Mouse (Mus musculus) liver, postnatal 0 days (tissue): ENCODE results near the gene Rasgef1b. TPM values are rescaled to one million over a fixed set of nuclear protein-coding genes. Genes with fewer than 3 reads are reported as not detected.

Experiments
- ATAC-seq: fragments of 200-750 bp; cut with Nextera tagmentation; 2 replicates; pipeline ENCODE4 v1.8.0; 2017; ENCODE audit warnings: mild to moderate bottlenecking, moderate library complexity
- DNase-seq: peaks from one replicate; pipeline ENCODE4 v3.0.0-alpha.2; 2016
- H3K27ac ChIP-seq: fragments of 300-500 bp; sonication (generic); 2 replicates; pipeline ENCODE4 v1.5.1; 2014; ENCODE audit warnings: antibody characterized with exemption, moderate library complexity, mild to moderate bottlenecking, low read depth
- H3K27me3 ChIP-seq: fragments of 300-500 bp; sonication (generic); 2 replicates; pipeline ENCODE4 v1.6.1; 2014; ENCODE audit warnings: low read length, control low read depth, mixed read lengths; ENCODE audit not compliant: insufficient read depth
- H3K36me3 ChIP-seq: fragments of 300-500 bp; sonication (generic); replicated peaks from 2 replicates; pipeline ENCODE4 v1.6.1; 2014; ENCODE audit warnings: mild to moderate bottlenecking, control low read depth, low read length, moderate library complexity, mixed read lengths; ENCODE audit not compliant: insufficient read depth
- H3K4me1 ChIP-seq: fragments of 300-500 bp; sonication (generic); 2 replicates; pipeline ENCODE4 v1.6.1; 2014; ENCODE audit warnings: antibody characterized with exemption, mild to moderate bottlenecking, control low read depth; ENCODE audit not compliant: insufficient read depth
- H3K4me2 ChIP-seq: fragments of 300-500 bp; sonication (generic); 2 replicates; pipeline ENCODE4 v1.6.1; 2014; ENCODE audit warnings: low read depth, mild to moderate bottlenecking, low read length, moderate library complexity, mixed read lengths
- H3K4me3 ChIP-seq: fragments of 300-500 bp; sonication (generic); 2 replicates; pipeline ENCODE4 v1.5.1; 2014; ENCODE audit warnings: low read depth, low read length
- H3K9ac ChIP-seq: fragments of 300-500 bp; sonication (generic); replicated peaks from 2 replicates; pipeline ENCODE4 v1.6.1; 2014; ENCODE audit warnings: mild to moderate bottlenecking, moderate library complexity
- H3K9me3 ChIP-seq: fragments of 300-500 bp; sonication (generic); 2 replicates; pipeline ENCODE4 v1.6.1; 2016; ENCODE audit warnings: mild to moderate bottlenecking, control low read depth, low read length, mixed read lengths
- CTCF ChIP-seq: sonication (generic); IDR thresholded peaks from 2 replicates; pipeline ENCODE4 v1.5.1; 2016; ENCODE audit warnings: antibody characterized with exemption, low read depth
- EP300 ChIP-seq: IDR thresholded peaks from 2 replicates; pipeline ENCODE4 v1.6.1; 2016; ENCODE audit warnings: antibody characterized with exemption, low read depth, mild to moderate bottlenecking
- WGBS: fragments of 180-500 bp; shearing (Covaris S2); extraction: QIAGEN DNeasy Blood & Tissue Kit; methylation state at CpG from one replicate; pipeline ENCODE4 v1.1.7; 2014; ENCODE audit not compliant: insufficient replicate concordance; 5-methylcytosine and 5-hydroxymethylcytosine counted together
- polyA plus RNA-seq: library from polyadenylated mRNA; unstranded; fragments of >200 nt; fragmentation: Nextera tagmentation; extraction: Ambion mirVana; gene quantifications from 2 replicates; pipeline ENCODE4 v1.2.1, GENCODE M21; 2015

Rasgef1b gene
- polyA plus RNA-seq, 1 experiment from 2014 or later, result 11.8 TPM

DNA sequence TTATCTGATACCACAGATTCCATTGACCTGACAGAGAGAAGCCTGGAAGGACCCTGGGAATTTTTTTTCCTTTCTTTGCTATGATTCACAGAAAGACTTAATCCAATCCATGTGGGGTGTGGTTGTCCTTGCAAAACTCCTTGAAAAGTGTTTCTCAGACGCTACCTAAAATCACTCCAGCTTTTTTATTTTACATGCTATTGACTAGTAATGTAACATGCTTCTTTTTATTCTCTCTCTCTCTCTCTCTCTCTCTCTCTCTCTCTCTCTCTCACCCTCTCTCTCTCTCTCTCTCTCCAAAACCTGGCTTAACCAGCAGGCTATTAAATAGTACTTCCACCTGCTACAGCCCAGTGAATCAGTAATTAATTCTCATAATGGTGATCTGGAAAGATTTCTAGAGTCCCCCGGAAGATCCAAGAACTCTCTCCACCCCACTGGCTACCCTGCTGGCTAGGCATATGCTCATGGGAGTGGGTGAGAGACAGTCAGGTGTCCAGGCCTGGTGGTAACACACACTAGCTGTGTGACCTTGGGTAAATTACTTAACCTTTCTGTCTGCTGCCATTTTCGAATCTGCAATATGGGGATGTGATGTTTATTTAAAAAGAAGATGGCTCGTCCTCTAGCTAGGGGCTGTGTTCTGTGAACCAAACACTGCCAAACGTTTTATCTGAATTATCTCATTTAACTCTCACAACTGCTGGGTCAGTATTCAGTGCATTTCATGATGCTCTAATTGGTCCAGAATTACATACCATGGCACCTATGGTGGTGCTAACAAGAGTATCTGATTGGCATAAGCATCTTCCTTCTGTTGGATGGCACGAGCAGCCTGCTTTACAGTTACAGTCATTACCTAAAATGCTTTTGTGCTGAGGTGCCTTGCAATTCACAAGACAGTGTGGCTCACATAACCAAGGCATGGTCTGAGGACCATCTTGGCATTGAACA lies 248.5 kb downstream of the Rasgef1b start:
- H3K27ac ChIP-seq, result no peak overlapping the region
- no peaks in the 10 kb centered on the region for H3K9me3 ChIP-seq
- WGBS, result 70% methylated on average over 6 of the region's 6 CpGs
- ATAC-seq (no peak), DNase-seq (no peak)
- no peak overlapping the region; the same call in 1 of the 2 replicates for H3K4me2 ChIP-seq
- H3K4me3 ChIP-seq, result no peak overlapping the region
- H3K9ac ChIP-seq, result peak overlapping the region; percentile 3; the same call in 1 of the 2 replicates
- no peaks in the 10 kb centered on the region for H3K27me3 ChIP-seq
- peaks cover 22% of the 10 kb centered on the region for H3K4me1 ChIP-seq
- TF ChIP-seq CTCF, result no peak
- TF ChIP-seq EP300, result no peak
- H3K36me3 ChIP-seq, result no peaks in the 10 kb centered on the region

DNA sequence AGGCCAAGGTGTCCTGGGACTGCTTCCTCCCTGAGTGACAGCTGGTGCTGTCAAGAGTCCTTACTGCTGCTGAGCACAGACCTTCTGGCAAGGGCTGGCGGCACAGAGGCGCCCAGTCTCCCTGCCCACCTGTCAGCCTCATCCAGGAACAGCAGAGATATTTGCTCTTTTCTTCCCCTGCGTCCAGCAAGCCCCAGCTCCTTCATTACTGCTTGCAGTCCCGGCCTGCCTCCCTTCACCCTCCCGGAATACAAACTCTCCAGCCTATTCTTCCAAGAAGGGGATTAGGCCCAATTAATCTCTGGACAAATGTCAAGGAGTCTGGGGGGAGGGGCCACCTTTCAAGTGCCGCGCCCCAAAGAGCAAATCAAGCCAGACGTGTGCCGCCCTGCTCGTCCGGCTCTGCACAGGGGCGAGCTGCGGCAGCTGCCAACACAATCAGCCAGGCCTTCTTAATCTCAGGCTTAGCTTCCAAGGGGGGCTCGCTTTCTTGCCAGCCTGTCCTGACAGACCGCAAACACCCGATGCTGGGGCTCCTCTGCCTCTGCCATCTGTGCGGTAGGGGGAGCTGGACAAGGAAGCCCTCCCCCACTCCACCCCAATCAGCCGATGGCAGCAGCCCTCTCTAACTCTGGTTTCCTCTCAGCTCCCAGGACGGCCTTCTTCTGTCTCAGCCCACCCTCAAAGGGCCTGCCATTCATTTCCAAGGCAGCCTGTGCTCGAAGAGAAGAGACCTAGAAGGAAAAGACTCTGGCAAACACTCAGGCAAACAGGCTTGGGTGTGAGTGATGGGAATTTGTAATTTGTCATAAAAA lies 249.4 kb downstream of the Rasgef1b start:
- ATAC-seq, result peak; percentile 66
- Histone ChIP-seq H3K9ac (peak overlapping the region; percentile 3; the same call in 1 of the 2 replicates), H3K27me3 (no peaks in the 10 kb centered on the region), H3K4me1 (peaks cover 22% of the 10 kb centered on the region), H3K4me2 (peak overlapping the region; percentile 65), H3K27ac (no peak overlapping the region), H3K36me3 (no peaks in the 10 kb centered on the region), H3K9me3 (no peaks in the 10 kb centered on the region), H3K4me3 (peak overlapping the region; percentile 8; the same call in 1 of the 2 replicates)
- WGBS, result 11% methylated on average over 20 of the region's 20 CpGs
- DNase-seq, result peak; percentile 47
- peak; percentile 18 for TF ChIP-seq CTCF
- TF ChIP-seq EP300, result no peak

DNA sequence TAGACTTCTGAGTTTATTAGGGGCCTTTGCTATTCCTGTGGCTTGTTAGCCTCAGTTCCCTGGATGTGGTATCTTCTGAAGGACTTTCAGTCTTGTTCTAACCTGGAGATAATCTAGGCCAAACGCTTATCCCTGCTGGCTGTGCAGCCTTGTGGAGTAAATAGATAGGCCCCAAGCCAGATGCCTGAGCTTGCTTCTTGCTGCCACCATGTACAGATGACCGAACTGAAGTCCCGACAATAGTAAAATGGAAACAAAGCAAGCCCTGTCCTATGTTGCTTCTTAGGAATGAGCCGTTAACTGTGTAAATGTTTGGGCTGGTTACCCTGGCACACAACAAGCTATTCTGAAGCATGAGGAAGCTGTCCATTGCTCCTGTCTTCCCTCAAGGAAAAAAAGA lies 250.1 kb downstream of the Rasgef1b start:
- no peak overlapping the region for H3K4me3 ChIP-seq
- DNase-seq (peak; percentile 46), ATAC-seq (peak; percentile 73)
- H3K27me3 ChIP-seq, result no peaks in the 10 kb centered on the region
- no peaks in the 10 kb centered on the region for H3K9me3 ChIP-seq
- H3K9ac ChIP-seq, result no peak overlapping the region
- H3K4me1 ChIP-seq, result peaks cover 22% of the 10 kb centered on the region
- no peaks in the 10 kb centered on the region for H3K36me3 ChIP-seq
- no peak overlapping the region for H3K27ac ChIP-seq
- H3K4me2 ChIP-seq, result peak overlapping the region; percentile 65
- 56% methylated on average over 4 of the region's 4 CpGs for whole genome bisulfite sequencing
- TF ChIP-seq EP300 (peak; percentile 95), CTCF (no peak)

DNA sequence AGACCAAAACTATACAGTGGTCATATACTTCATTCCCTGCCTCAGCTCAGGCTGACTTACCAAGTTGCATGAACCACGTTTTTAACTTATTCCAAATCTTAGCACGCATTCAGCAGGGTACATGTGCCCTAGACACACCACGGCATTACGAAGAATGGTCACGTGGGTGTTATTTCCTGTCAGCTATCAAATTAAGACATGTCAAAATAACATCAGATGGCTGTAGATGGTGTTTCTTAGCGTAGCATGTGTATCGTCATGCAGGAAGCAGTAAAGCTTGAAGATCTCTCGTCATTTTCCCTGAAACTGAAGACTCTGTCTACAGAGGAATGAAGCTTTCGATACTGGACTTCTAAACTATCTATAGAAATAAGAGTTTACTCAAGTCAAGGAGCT lies 251.4 kb downstream of the Rasgef1b start:
- Histone ChIP-seq H3K27ac (no peak overlapping the region), H3K4me3 (no peak overlapping the region), H3K4me1 (peaks cover 22% of the 10 kb centered on the region), H3K4me2 (no peak overlapping the region), H3K9me3 (no peaks in the 10 kb centered on the region), H3K36me3 (no peaks in the 10 kb centered on the region), H3K9ac (no peak overlapping the region), H3K27me3 (no peaks in the 10 kb centered on the region)
- no peak for ATAC-seq
- no peak for TF ChIP-seq CTCF
- TF ChIP-seq EP300, result no peak
- no peak for DNase-seq
- 76% methylated on average over 9 of the region's 9 CpGs for WGBS

DNA sequence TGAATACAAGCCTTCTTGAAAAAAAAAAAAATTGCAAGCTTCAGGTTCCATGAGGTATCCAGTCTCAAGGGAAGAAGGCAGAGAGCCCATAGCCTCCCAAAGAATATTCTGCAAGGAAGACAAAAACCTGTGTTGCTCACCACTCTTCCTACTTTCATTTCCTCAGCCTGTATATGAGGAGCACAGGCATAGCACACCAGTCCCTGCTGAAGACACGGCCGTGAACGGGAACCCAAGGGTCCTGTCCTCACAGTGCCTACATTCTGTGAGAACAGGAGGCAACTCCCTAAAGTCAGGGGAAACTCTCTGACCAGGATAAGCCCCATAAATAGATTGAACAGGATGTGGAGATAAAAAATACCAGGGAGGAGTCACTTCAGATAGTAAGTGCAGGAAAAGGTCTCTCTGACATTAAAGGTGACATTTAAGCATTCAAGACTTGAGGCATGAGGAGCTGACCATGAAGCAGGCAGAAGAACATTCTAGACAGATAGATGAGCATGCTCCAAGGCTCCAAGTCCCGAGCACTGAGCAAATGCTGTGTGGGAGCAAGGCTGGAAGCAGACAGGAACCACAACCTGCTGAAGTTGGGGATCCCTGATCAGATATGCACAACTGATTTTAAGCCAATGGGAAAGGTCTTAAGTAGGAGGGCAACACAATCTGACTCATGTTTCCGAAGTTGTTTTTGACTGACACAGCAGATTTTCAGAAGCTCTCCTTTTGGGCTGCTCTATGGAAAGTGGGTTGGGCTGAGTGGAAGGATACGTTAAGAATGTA lies 252.0 kb downstream of the Rasgef1b start:
- Histone ChIP-seq H3K4me3 (no peak overlapping the region), H3K4me2 (0 out of 2 replicates have a peak overlapping the region, but pooled peaks have one; percentile 18), H3K36me3 (no peaks in the 10 kb centered on the region), H3K27ac (no peak overlapping the region), H3K27me3 (no peaks in the 10 kb centered on the region), H3K9ac (no peak overlapping the region), H3K9me3 (no peaks in the 10 kb centered on the region), H3K4me1 (peaks cover 22% of the 10 kb centered on the region)
- ATAC-seq (peak; percentile 12; the same call in 1 of the 2 replicates), DNase-seq (no peak)
- no peak for TF ChIP-seq EP300
- no peak for TF ChIP-seq CTCF
- WGBS, result 46% methylated on average over 6 of the region's 6 CpGs
